Mouse (Mus musculus) bone marrow, adult 2 months (tissue): ENCODE measurements around the gene Slco6c1. TPM values are rescaled to one million over a fixed set of nuclear protein-coding genes. Genes with fewer than 3 reads are reported as not detected.

Source experiments
- H3K27ac ChIP-seq: fragments of 200-500 bp; 2 replicates; pipeline ENCODE4 v1.5.1; 2012; ENCODE audit warnings: low read depth, mild to moderate bottlenecking, control low read depth, inconsistent platforms, low read length; ENCODE audit not compliant: control insufficient read depth, poor library complexity, insufficient read depth
- H3K4me1 ChIP-seq: fragments of 200-500 bp; 2 replicates; pipeline ENCODE4 v1.6.1; 2011; ENCODE audit warnings: low read length; ENCODE audit not compliant: control insufficient read depth, insufficient read depth
- H3K4me3 ChIP-seq: fragments of 200-500 bp; replicated peaks from 2 replicates; pipeline ENCODE3; 2011; ENCODE audit warnings: mild to moderate bottlenecking, low read depth, low read length, control low read depth; ENCODE audit not compliant: control insufficient read depth
- CTCF ChIP-seq: fragments of 200-500 bp; IDR thresholded peaks from 2 replicates; pipeline ENCODE4 v1.5.1; 2011; ENCODE audit warnings: low read length, control low read depth; ENCODE audit not compliant: control insufficient read depth, insufficient read depth
- POLR2A ChIP-seq: fragments of 200-500 bp; IDR thresholded peaks from 2 replicates; pipeline ENCODE4 v1.6.1; 2011; ENCODE audit warnings: low read depth, mild to moderate bottlenecking, control low read depth, low read length, borderline replicate concordance; ENCODE audit not compliant: control insufficient read depth
- WGBS: fragments of 180-500 bp; shearing (Covaris S2); methylation state at CpG from one replicate; pipeline ENCODE4 v1.1.7; 2018; 5-methylcytosine and 5-hydroxymethylcytosine counted together
- polyA plus RNA-seq: library from polyadenylated mRNA; stranded (reverse); fragments of >200 nt; gene quantifications from 2 replicates; pipeline ENCODE4 v1.2.4, GENCODE M21; 2011; ENCODE audit warnings: low replicate concordance; ENCODE audit not compliant: missing spikeins, insufficient read depth, insufficient read length

Slco6c1 gene
- polyA plus RNA-seq: not detected in 2 replicates

- Histone ChIP-seq H3K27ac (no peak within 1 kb of the TSS), H3K4me3 (no peak within 1 kb of the TSS), H3K4me1 (no peaks in the 10 kb centered on the region)
- TF ChIP-seq CTCF (no peak), POLR2A (no peak)
- WGBS: 79% methylated on average over 6 of the region's 6 CpGs
Observed at GRCm38 (mm10) chr1:97128201-97128600, at the start of gene Slco6c1. Slco6c1 (minus strand) TSS chr1:97128301.

- Histone ChIP-seq H3K27ac (no peak overlapping the region), H3K4me3 (no peak overlapping the region), H3K4me1 (no peaks in the 10 kb centered on the region)
- TF ChIP-seq CTCF (no peak), POLR2A (no peak)
- WGBS: 50% methylated on average over 1 of the region's 1 CpGs
Observed at GRCm38 (mm10) chr1:97038982-97039381, 89.1 kb downstream of the Slco6c1 start.

- 2% methylated on average over 2 of the region's 2 CpGs for WGBS
- no peaks in the 10 kb centered on the region for H3K4me1 ChIP-seq
- TF ChIP-seq CTCF: no peak
- TF ChIP-seq POLR2A: no peak
- H3K27ac ChIP-seq: no peak overlapping the region
- no peak overlapping the region for H3K4me3 ChIP-seq
Observed at GRCm38 (mm10) chr1:97038548-97038947, 89.6 kb downstream of the Slco6c1 start.

- 28% methylated on average over 2 of the region's 2 CpGs for WGBS
- Histone ChIP-seq H3K27ac (no peak overlapping the region), H3K4me3 (no peak overlapping the region), H3K4me1 (no peaks in the 10 kb centered on the region)
- TF ChIP-seq CTCF: no peak
- TF ChIP-seq POLR2A: no peak
Observed at GRCm38 (mm10) chr1:97037955-97038354, 90.1 kb downstream of the Slco6c1 start.

- TF ChIP-seq POLR2A (no peak), CTCF (no peak)
- H3K27ac ChIP-seq: no peak overlapping the region
- H3K4me3 ChIP-seq: no peak overlapping the region
- 70% methylated on average over 2 of the region's 2 CpGs for whole genome bisulfite sequencing
- H3K4me1 ChIP-seq: no peaks in the 10 kb centered on the region
Observed at GRCm38 (mm10) chr1:97021388-97021787, 106.7 kb downstream of the Slco6c1 start.

- Histone ChIP-seq H3K4me3 (no peak overlapping the region), H3K27ac (no peak overlapping the region), H3K4me1 (no peaks in the 10 kb centered on the region)
- TF ChIP-seq POLR2A (no peak), CTCF (no peak)
- WGBS: 26% methylated on average over 1 of the region's 1 CpGs
Observed at GRCm38 (mm10) chr1:97019404-97019803, 108.7 kb downstream of the Slco6c1 start.

GRCm38 (mm10) chr1:97018978-97019377 lies 109.1 kb downstream of the Slco6c1 start:
- TF ChIP-seq POLR2A (no peak), CTCF (no peak)
- H3K27ac ChIP-seq: no peak overlapping the region
- no peak overlapping the region for H3K4me3 ChIP-seq
- no peaks in the 10 kb centered on the region for H3K4me1 ChIP-seq
